Mouse (Mus musculus) heart, embryonic 13.5 days (tissue): ENCODE data around the gene Ppm1n. TPM values are rescaled to one million over a fixed set of nuclear protein-coding genes. Genes with fewer than 3 reads are reported as not detected.

Experiments
- ATAC-seq: fragments of 200-750 bp; cut with Nextera tagmentation; 2 replicates; pipeline ENCODE4 v1.8.0; 2017; ENCODE audit warnings: moderate TSS enrichment; ENCODE audit not compliant: insufficient number of reproducible peaks, low FRiP score, low TSS enrichment; ENCODE audit errors: extremely low read depth
- H3K27ac ChIP-seq: fragments of 300-500 bp; sonication (generic); replicated peaks from 2 replicates; pipeline ENCODE4 v1.5.1; 2015; ENCODE audit warnings: moderate library complexity, mild to moderate bottlenecking, inconsistent platforms
- H3K27me3 ChIP-seq: fragments of 300-500 bp; sonication (generic); replicated peaks from 2 replicates; pipeline ENCODE4 v1.6.1; 2015; ENCODE audit warnings: mild to moderate bottlenecking, inconsistent platforms
- H3K36me3 ChIP-seq: fragments of 300-500 bp; sonication (generic); 2 replicates; pipeline ENCODE4 v1.6.1; 2015; ENCODE audit warnings: mild to moderate bottlenecking, inconsistent platforms
- H3K4me1 ChIP-seq: fragments of 300-500 bp; sonication (generic); 2 replicates; pipeline ENCODE4 v1.6.1; 2015; ENCODE audit warnings: inconsistent platforms
- H3K4me2 ChIP-seq: fragments of 300-500 bp; sonication (generic); 2 replicates; pipeline ENCODE4 v1.6.1; 2015; ENCODE audit warnings: inconsistent platforms, mild to moderate bottlenecking, moderate library complexity
- H3K4me3 ChIP-seq: fragments of 300-500 bp; sonication (generic); 2 replicates; pipeline ENCODE4 v1.5.1; 2015; ENCODE audit warnings: moderate library complexity, mild to moderate bottlenecking, inconsistent platforms
- H3K9ac ChIP-seq: fragments of 300-500 bp; sonication (generic); 2 replicates; pipeline ENCODE4 v1.6.1; 2015; ENCODE audit warnings: inconsistent platforms, mild to moderate bottlenecking, moderate library complexity
- H3K9me3 ChIP-seq: fragments of 300-500 bp; sonication (generic); 2 replicates; pipeline ENCODE4 v1.6.1; 2016; ENCODE audit warnings: inconsistent platforms
- WGBS: fragments of 180-500 bp; shearing (Covaris S2); methylation state at CpG from one replicate; pipeline ENCODE4 v1.1.7; 2015; ENCODE audit warnings: mixed read lengths; 5-methylcytosine and 5-hydroxymethylcytosine counted together
- polyA plus RNA-seq: library from polyadenylated mRNA; unstranded; fragments of >200 nt; fragmentation: Nextera tagmentation; extraction: Ambion mirVana; gene quantifications from 2 replicates; pipeline ENCODE4 v1.2.1, GENCODE M21; 2015

Gene Ppm1n
- polyA plus RNA-seq, 1 experiment from 2014 or later: not detected

- H3K36me3 ChIP-seq: peaks cover 91% of the 10 kb centered on the region
- WGBS: 76% methylated on average over 3 of the region's 3 CpGs
- 0 out of 2 replicates have a peak overlapping the region, but pooled peaks have one; percentile 5 for H3K27ac ChIP-seq
- no peak overlapping the region for H3K4me3 ChIP-seq
- H3K4me2 ChIP-seq: no peak overlapping the region
- ATAC-seq: no peak
- H3K27me3 ChIP-seq: no peaks in the 10 kb centered on the region
- peaks cover 8% of the 10 kb centered on the region for H3K4me1 ChIP-seq
- no peaks in the 10 kb centered on the region for H3K9me3 ChIP-seq
- H3K9ac ChIP-seq: no peak overlapping the region
These were observed 21.5 kb downstream of the Ppm1n start for GRCm38 (mm10) chr7:19258336-19258735.

GRCm38 (mm10) chr7:19257390-19258022, 22.4 kb downstream of the Ppm1n start:
- Histone ChIP-seq H3K27ac (no peak overlapping the region), H3K9me3 (no peaks in the 10 kb centered on the region), H3K4me2 (peak overlapping the region; percentile 4; the same call in 1 of the 2 replicates), H3K4me1 (peaks cover 11% of the 10 kb centered on the region), H3K27me3 (no peaks in the 10 kb centered on the region), H3K36me3 (peaks cover 82% of the 10 kb centered on the region), H3K4me3 (no peak overlapping the region), H3K9ac (no peak overlapping the region)
- peak; percentile 77; the same call in 1 of the 2 replicates for ATAC-seq
- 40% methylated on average over 11 of the region's 11 CpGs for WGBS

GRCm38 (mm10) chr7:19256567-19256966, 23.3 kb downstream of the Ppm1n start:
- H3K9ac ChIP-seq: no peak overlapping the region
- H3K9me3 ChIP-seq: no peaks in the 10 kb centered on the region
- H3K27me3 ChIP-seq: no peaks in the 10 kb centered on the region
- no peak overlapping the region for H3K27ac ChIP-seq
- peaks cover 73% of the 10 kb centered on the region for H3K36me3 ChIP-seq
- 75% methylated on average over 7 of the region's 7 CpGs for WGBS
- no peak overlapping the region for H3K4me3 ChIP-seq
- H3K4me2 ChIP-seq: no peak overlapping the region
- ATAC-seq: no peak
- peaks cover 11% of the 10 kb centered on the region for H3K4me1 ChIP-seq

GRCm38 (mm10) chr7:19255395-19255794, 24.5 kb downstream of the Ppm1n start:
- Histone ChIP-seq H3K4me3 (no peak overlapping the region), H3K27ac (no peak overlapping the region), H3K27me3 (no peaks in the 10 kb centered on the region), H3K4me1 (peaks cover 11% of the 10 kb centered on the region), H3K9ac (no peak overlapping the region), H3K4me2 (no peak overlapping the region), H3K36me3 (peaks cover 61% of the 10 kb centered on the region), H3K9me3 (no peaks in the 10 kb centered on the region)
- no peak for ATAC-seq
- 88% methylated on average over 17 of the region's 17 CpGs for WGBS

GRCm38 (mm10) chr7:19253437-19253836, 26.4 kb downstream of the Ppm1n start:
- ATAC-seq: no peak
- Histone ChIP-seq H3K4me3 (no peak overlapping the region), H3K27ac (0 out of 2 replicates have a peak overlapping the region, but pooled peaks have one; percentile 2), H3K36me3 (peaks cover 42% of the 10 kb centered on the region), H3K9ac (no peak overlapping the region), H3K4me1 (peaks cover 11% of the 10 kb centered on the region), H3K4me2 (no peak overlapping the region), H3K9me3 (no peaks in the 10 kb centered on the region), H3K27me3 (no peaks in the 10 kb centered on the region)
- WGBS: 60% methylated on average over 5 of the region's 5 CpGs

- H3K9me3 ChIP-seq: no peaks in the 10 kb centered on the region
- H3K9ac ChIP-seq: no peak overlapping the region
- H3K27me3 ChIP-seq: no peaks in the 10 kb centered on the region
- no peak overlapping the region for H3K4me3 ChIP-seq
- H3K27ac ChIP-seq: no peak overlapping the region
- peaks cover 36% of the 10 kb centered on the region for H3K36me3 ChIP-seq
- no peak for ATAC-seq
- WGBS: 74% methylated on average over 4 of the region's 4 CpGs
- 0 out of 2 replicates have a peak, but pooled peaks cover 3% of the 10 kb centered on the region for H3K4me1 ChIP-seq
- no peak overlapping the region for H3K4me2 ChIP-seq
These were observed 27.8 kb downstream of the Ppm1n start for GRCm38 (mm10) chr7:19252078-19252477.

- no peak overlapping the region for H3K9ac ChIP-seq
- no peak overlapping the region for H3K4me2 ChIP-seq
- H3K36me3 ChIP-seq: peaks cover 33% of the 10 kb centered on the region
- H3K4me3 ChIP-seq: no peak overlapping the region
- 93% methylated on average over 2 of the region's 2 CpGs for WGBS
- no peak for ATAC-seq
- no peak overlapping the region for H3K27ac ChIP-seq
- no peaks in the 10 kb centered on the region for H3K9me3 ChIP-seq
- 0 out of 2 replicates have a peak, but pooled peaks cover 9% of the 10 kb centered on the region for H3K4me1 ChIP-seq
- no peaks in the 10 kb centered on the region for H3K27me3 ChIP-seq
These were observed 32.4 kb downstream of the Ppm1n start for GRCm38 (mm10) chr7:19247511-19247910.

- no peak for ATAC-seq
- Histone ChIP-seq H3K4me1 (0 out of 2 replicates have a peak, but pooled peaks cover 9% of the 10 kb centered on the region), H3K4me3 (no peak overlapping the region), H3K27me3 (no peaks in the 10 kb centered on the region), H3K36me3 (peaks cover 36% of the 10 kb centered on the region), H3K27ac (no peak overlapping the region), H3K9me3 (no peaks in the 10 kb centered on the region), H3K9ac (no peak overlapping the region), H3K4me2 (no peak overlapping the region)
- 93% methylated on average over 1 of the region's 1 CpGs for WGBS
These were observed 33.0 kb downstream of the Ppm1n start for GRCm38 (mm10) chr7:19246855-19247254.

- no peaks in the 10 kb centered on the region for H3K27me3 ChIP-seq
- 72% methylated on average over 3 of the region's 3 CpGs for WGBS
These were observed 34.8 kb downstream of the Ppm1n start for GRCm38 (mm10) chr7:19245083-19245482.

GRCm38 (mm10) chr7:19243858-19244257, 36.0 kb downstream of the Ppm1n start:
- no peak for ATAC-seq
- no peak overlapping the region for H3K4me3 ChIP-seq
- H3K9me3 ChIP-seq: no peaks in the 10 kb centered on the region
- 0 out of 2 replicates have a peak overlapping the region, but pooled peaks have one; percentile 37 for H3K9ac ChIP-seq
- H3K27ac ChIP-seq: no peak overlapping the region
- no peak overlapping the region for H3K4me2 ChIP-seq
- WGBS: 63% methylated on average over 5 of the region's 5 CpGs
- H3K36me3 ChIP-seq: peaks cover 41% of the 10 kb centered on the region
- peaks cover 26% of the 10 kb centered on the region for H3K4me1 ChIP-seq
- no peaks in the 10 kb centered on the region for H3K27me3 ChIP-seq

More at GRCm38 (mm10) chr7:19245083-19245482, 34.8 kb downstream of the Ppm1n start:
- Histone ChIP-seq H3K9ac (no peak overlapping the region), H3K4me3 (no peak overlapping the region), H3K4me1 (0 out of 2 replicates have a peak, but pooled peaks cover 13% of the 10 kb centered on the region), H3K9me3 (no peaks in the 10 kb centered on the region), H3K36me3 (peaks cover 41% of the 10 kb centered on the region), H3K27ac (no peak overlapping the region), H3K4me2 (no peak overlapping the region)
- ATAC-seq: no peak

- H3K9me3 ChIP-seq: no peaks in the 10 kb centered on the region
- H3K4me2 ChIP-seq: no peak overlapping the region
- WGBS: 83% methylated on average over 1 of the region's 1 CpGs
- no peak overlapping the region for H3K9ac ChIP-seq
- no peak overlapping the region for H3K4me3 ChIP-seq
- H3K36me3 ChIP-seq: peaks cover 32% of the 10 kb centered on the region
- no peaks in the 10 kb centered on the region for H3K27me3 ChIP-seq
- no peak for ATAC-seq
- H3K27ac ChIP-seq: no peak overlapping the region
- peaks cover 43% of the 10 kb centered on the region for H3K4me1 ChIP-seq
These were observed 37.9 kb downstream of the Ppm1n start for GRCm38 (mm10) chr7:19242005-19242404.

- Histone ChIP-seq H3K36me3 (peaks cover 23% of the 10 kb centered on the region), H3K27me3 (no peaks in the 10 kb centered on the region), H3K9ac (no peak overlapping the region), H3K27ac (no peak overlapping the region), H3K9me3 (no peaks in the 10 kb centered on the region), H3K4me1 (peaks cover 53% of the 10 kb centered on the region), H3K4me3 (no peak overlapping the region), H3K4me2 (no peak overlapping the region)
- no peak for ATAC-seq
- WGBS: 86% methylated on average over 8 of the region's 8 CpGs
These were observed 38.9 kb downstream of the Ppm1n start for GRCm38 (mm10) chr7:19240905-19241463.
